Mouse (Mus musculus) heart, embryonic 16.5 days (tissue): ENCODE data around the gene Pbx2. TPM values are rescaled to one million over a fixed set of nuclear protein-coding genes. Genes with fewer than 3 reads are reported as not detected.
A peak's percentile ranks its signal among the peaks of the same experiment; 100 is the strongest.

Experiments used
- ATAC-seq: fragments of 200-750 bp; cut with Nextera tagmentation; replicated peaks from 2 replicates; pipeline ENCODE4 v1.8.0; 2017; ENCODE audit warnings: moderate number of reproducible peaks; ENCODE audit not compliant: insufficient read depth, low FRiP score; ENCODE audit errors: extremely low read depth
- H3K27ac ChIP-seq: fragments of 300-500 bp; sonication (generic); 2 replicates; pipeline ENCODE4 v1.5.1; 2014; ENCODE audit warnings: mild to moderate bottlenecking, low read length, control low read depth, moderate library complexity
- H3K27me3 ChIP-seq: fragments of 300-500 bp; sonication (generic); 2 replicates; pipeline ENCODE4 v1.6.1; 2014; ENCODE audit warnings: low read length, mixed read lengths; ENCODE audit not compliant: control insufficient read depth, insufficient read depth
- H3K36me3 ChIP-seq: fragments of 300-500 bp; sonication (generic); 2 replicates; pipeline ENCODE4 v1.6.1; 2014; ENCODE audit not compliant: control insufficient read depth, insufficient read depth
- H3K4me1 ChIP-seq: fragments of 300-500 bp; sonication (generic); 2 replicates; pipeline ENCODE4 v1.6.1; 2014; ENCODE audit warnings: low read length, mixed read lengths; ENCODE audit not compliant: control insufficient read depth, insufficient read depth
- H3K4me2 ChIP-seq: fragments of 300-500 bp; sonication (generic); 2 replicates; pipeline ENCODE4 v1.6.1; 2014; ENCODE audit warnings: low read depth, mild to moderate bottlenecking, control low read depth, low read length
- H3K4me3 ChIP-seq: fragments of 300-500 bp; sonication (generic); 2 replicates; pipeline ENCODE4 v1.5.1; 2014; ENCODE audit warnings: mild to moderate bottlenecking, control low read depth, low read length
- H3K9ac ChIP-seq: fragments of 300-500 bp; sonication (generic); 2 replicates; pipeline ENCODE4 v1.6.1; 2014; ENCODE audit warnings: low read length, control low read depth
- H3K9me3 ChIP-seq: fragments of 300-500 bp; sonication (generic); replicated peaks from 2 replicates; pipeline ENCODE4 v1.6.1; 2016; ENCODE audit warnings: low read length; ENCODE audit not compliant: control insufficient read depth
- WGBS: fragments of 180-500 bp; shearing (Covaris S2); extraction: QIAGEN DNeasy Blood & Tissue Kit; methylation state at CpG from one replicate; pipeline ENCODE4 v1.1.7; 2014; 5-methylcytosine and 5-hydroxymethylcytosine counted together
- polyA plus RNA-seq: library from polyadenylated mRNA; unstranded; fragments of >200 nt; fragmentation: Nextera tagmentation; extraction: Ambion mirVana; gene quantifications from 2 replicates; pipeline ENCODE4 v1.2.1, GENCODE M21; 2015

Gene Pbx2
- polyA plus RNA-seq, 1 experiment from 2014 or later, result 4.8 TPM

DNA sequence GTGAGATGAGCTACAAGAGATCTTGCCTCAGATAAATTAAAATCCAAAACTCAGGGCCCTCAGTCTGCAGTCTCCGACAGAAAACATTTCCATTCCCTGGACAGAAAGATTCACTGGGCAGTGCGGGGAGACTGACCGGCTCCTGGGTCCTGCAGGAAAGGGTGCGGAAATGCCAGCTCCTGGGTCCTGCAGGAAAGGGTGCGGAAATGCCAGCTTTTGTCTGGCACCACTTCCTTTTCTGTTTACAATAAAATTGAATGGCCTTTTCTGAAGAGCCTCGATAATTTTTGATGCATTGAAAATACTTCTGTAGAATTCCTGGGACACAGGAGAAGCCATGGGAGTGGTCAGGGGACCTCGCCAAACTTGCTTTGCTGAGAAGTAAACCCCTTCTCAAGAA, 31.9 kb upstream of the Pbx2 start:
- no peak for ATAC-seq
- Histone ChIP-seq H3K27me3 (no peaks in the 10 kb centered on the region), H3K36me3 (no peaks in the 10 kb centered on the region), H3K9me3 (0 out of 2 replicates have a peak, but pooled peaks cover 2% of the 10 kb centered on the region), H3K4me2 (no peak overlapping the region), H3K4me1 (peaks cover 3% of the 10 kb centered on the region), H3K4me3 (no peak overlapping the region), H3K9ac (no peak overlapping the region), H3K27ac (no peak overlapping the region)
- 81% methylated on average over 7 of the region's 7 CpGs for WGBS

DNA sequence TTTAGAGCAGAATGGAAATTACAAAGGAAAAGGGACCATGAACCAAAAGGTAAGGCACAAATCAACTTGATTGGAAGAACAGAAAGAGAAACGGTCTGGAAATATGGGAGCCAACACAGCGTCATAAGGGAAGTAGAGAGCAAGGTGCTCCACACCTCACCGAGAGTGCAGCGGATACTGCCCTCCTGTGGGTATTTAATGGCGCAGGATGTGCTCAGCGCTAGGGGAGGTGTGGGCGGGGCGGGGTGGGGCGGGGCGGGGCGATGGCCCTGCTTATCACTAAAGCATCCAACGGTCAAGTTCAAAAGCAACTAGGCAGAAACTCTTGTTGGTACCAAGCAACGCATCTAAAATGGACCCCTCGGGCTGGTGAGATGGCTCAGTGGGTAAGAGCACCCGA, 31.2 kb upstream of the Pbx2 start:
- 24% methylated on average over 15 of the region's 15 CpGs for WGBS
- Histone ChIP-seq H3K4me3 (no peak overlapping the region), H3K27me3 (no peaks in the 10 kb centered on the region), H3K4me2 (no peak overlapping the region), H3K36me3 (no peaks in the 10 kb centered on the region), H3K9me3 (0 out of 2 replicates have a peak, but pooled peaks cover 2% of the 10 kb centered on the region), H3K4me1 (peaks cover 8% of the 10 kb centered on the region), H3K9ac (no peak overlapping the region), H3K27ac (no peak overlapping the region)
- ATAC-seq, result no peak

DNA sequence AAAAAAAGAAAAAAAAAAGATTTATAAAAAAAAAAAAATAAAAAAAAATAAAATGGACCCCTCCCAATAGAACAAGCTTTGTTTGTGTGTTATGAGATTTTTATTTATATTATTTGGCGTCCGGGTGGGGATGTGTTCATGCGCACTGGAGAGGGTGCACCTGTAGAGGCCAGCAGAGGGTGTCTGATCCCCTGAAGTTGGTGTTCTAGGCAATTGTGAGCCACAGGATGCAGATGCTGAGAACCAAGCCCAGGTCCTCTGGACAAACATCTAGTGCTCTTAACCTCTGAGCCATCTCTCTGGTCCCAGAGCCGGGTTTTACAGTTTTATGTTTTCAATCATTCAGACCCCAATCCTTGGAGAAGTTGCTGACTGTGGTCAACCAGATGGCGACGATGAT, 30.6 kb upstream of the Pbx2 start:
- H3K4me3 ChIP-seq, result no peak overlapping the region
- 0 out of 2 replicates have a peak, but pooled peaks cover 2% of the 10 kb centered on the region for H3K9me3 ChIP-seq
- no peak overlapping the region; the same call in 1 of the 2 replicates for H3K27ac ChIP-seq
- H3K4me2 ChIP-seq, result no peak overlapping the region
- peaks cover 8% of the 10 kb centered on the region for H3K4me1 ChIP-seq
- H3K36me3 ChIP-seq, result no peaks in the 10 kb centered on the region
- no peaks in the 10 kb centered on the region; the same call in 1 of the 2 replicates for H3K27me3 ChIP-seq
- no peak overlapping the region for H3K9ac ChIP-seq
- WGBS, result 88% methylated on average over 6 of the region's 6 CpGs
- ATAC-seq, result no peak

DNA sequence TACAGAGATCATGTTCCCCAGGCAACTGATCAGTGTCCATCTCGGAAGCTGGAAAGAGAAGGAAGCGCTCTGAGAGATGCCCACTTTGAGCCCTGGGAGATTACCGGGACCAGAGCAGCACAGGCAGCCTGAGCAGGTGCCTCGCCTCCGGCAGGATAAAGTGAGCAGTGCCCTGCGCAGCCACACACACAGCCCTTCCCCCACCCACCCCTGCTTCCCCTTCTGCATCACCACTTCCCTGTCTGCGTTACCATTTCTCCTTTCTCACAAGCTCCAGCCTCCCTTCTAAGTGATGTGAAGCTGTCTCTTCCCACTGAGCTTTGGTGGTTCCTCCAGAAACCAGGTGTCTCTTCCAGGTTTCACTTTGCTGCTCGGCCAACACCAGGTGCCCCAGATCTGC, 29.9 kb upstream of the Pbx2 start:
- H3K4me2 ChIP-seq, result peak overlapping the region; percentile 21
- peak overlapping the region; percentile 15; the same call in 1 of the 2 replicates for H3K4me3 ChIP-seq
- H3K36me3 ChIP-seq, result 0 out of 2 replicates have a peak, but pooled peaks cover 2% of the 10 kb centered on the region
- H3K27ac ChIP-seq, result peak overlapping the region; percentile 68
- no peak overlapping the region for H3K9ac ChIP-seq
- ATAC-seq, result no peak
- 0 out of 2 replicates have a peak, but pooled peaks cover 2% of the 10 kb centered on the region for H3K9me3 ChIP-seq
- H3K4me1 ChIP-seq, result peaks cover 8% of the 10 kb centered on the region
- no peaks in the 10 kb centered on the region; the same call in 1 of the 2 replicates for H3K27me3 ChIP-seq
- 40% methylated on average over 8 of the region's 8 CpGs for WGBS

DNA sequence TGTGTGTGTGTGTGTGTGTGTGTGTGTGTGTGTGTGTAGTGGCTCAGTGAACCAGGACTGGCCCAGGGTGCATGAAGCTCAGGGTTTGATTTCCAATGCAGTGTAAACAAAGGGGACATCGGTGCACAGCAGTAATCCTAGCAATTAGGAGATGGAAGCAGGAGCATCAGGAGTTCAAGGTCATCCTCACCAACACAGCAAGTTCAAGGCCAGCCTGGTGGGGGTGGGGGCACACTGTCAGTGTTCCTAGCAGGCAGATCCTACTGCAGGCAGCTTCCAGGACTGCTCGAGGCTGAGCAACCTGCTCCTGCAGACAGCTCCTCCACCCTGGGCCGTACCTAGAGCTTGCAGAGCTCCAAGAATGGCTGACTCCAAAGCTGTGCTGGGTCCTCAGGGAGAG, 28.5 kb upstream of the Pbx2 start:
- no peak overlapping the region for H3K4me2 ChIP-seq
- no peak overlapping the region for H3K27ac ChIP-seq
- no peak overlapping the region for H3K4me3 ChIP-seq
- WGBS, result 66% methylated on average over 3 of the region's 3 CpGs
- 0 out of 2 replicates have a peak, but pooled peaks cover 2% of the 10 kb centered on the region for H3K9me3 ChIP-seq
- ATAC-seq, result no peak
- no peak overlapping the region for H3K9ac ChIP-seq
- no peaks in the 10 kb centered on the region; the same call in 1 of the 2 replicates for H3K27me3 ChIP-seq
- 0 out of 2 replicates have a peak, but pooled peaks cover 2% of the 10 kb centered on the region for H3K36me3 ChIP-seq
- peaks cover 8% of the 10 kb centered on the region for H3K4me1 ChIP-seq

DNA sequence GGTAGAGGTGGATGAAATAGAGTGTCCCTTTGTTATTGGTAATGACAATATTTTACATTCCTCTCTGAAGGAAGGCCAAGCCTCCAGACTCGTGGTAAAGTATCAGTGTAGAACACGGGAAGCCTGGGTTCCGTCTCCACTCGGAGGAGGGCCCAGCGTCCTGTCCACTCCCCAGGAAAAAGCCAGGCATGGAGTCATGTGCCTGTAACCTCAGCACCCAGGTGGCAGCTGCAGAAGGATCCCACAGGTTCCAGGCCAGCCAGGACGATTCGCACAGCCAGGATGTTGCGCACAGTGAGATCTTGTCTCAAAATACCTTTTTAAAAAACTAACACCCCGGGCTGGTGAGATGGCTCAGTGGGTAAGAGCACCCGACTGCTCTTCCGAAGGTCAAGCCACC, 27.7 kb upstream of the Pbx2 start:
- peaks cover 8% of the 10 kb centered on the region for H3K4me1 ChIP-seq
- 0 out of 2 replicates have a peak, but pooled peaks cover 2% of the 10 kb centered on the region for H3K36me3 ChIP-seq
- no peak for ATAC-seq
- 0 out of 2 replicates have a peak, but pooled peaks cover 2% of the 10 kb centered on the region for H3K9me3 ChIP-seq
- H3K9ac ChIP-seq, result no peak overlapping the region
- H3K27ac ChIP-seq, result peak overlapping the region; percentile 41; the same call in 1 of the 2 replicates
- H3K27me3 ChIP-seq, result no peaks in the 10 kb centered on the region; the same call in 1 of the 2 replicates
- 57% methylated on average over 11 of the region's 11 CpGs for WGBS
- H3K4me2 ChIP-seq, result no peak overlapping the region
- H3K4me3 ChIP-seq, result no peak overlapping the region

DNA sequence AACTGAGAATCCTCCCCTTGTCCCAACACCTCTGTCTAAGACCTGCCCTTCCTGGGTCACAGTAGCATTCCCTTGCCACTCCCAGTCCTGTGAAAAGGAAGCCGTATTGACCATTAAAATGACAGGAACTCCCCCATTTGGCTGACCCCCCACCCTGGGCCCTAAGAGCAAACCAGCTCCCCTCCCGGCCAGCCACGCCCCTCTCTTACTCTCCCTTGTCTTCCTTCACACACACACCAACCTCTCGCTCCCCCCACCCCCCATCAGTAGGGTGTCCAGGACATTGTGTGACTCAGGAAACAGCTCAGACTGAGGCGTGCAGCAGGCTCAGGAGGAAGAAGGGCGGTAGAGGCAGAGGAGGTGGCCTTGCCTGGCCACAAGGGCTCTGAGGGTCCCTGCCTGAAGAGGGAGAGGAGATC, 27.1 kb upstream of the Pbx2 start, which contains the start of gene Notch4:
Notch4 (plus strand) TSS at position 266 of the 419 bp plus-strand sequence.
- peak within 1 kb of the TSS; percentile 63 for H3K9ac ChIP-seq
- 0 out of 2 replicates have a peak, but pooled peaks cover 2% of the 10 kb centered on the region for H3K36me3 ChIP-seq
- H3K27ac ChIP-seq, result peak within 1 kb of the TSS; percentile 89
- H3K27me3 ChIP-seq, result no peaks in the 10 kb centered on the region; the same call in 1 of the 2 replicates
- WGBS, result 11% methylated on average over 6 of the region's 6 CpGs
- H3K4me1 ChIP-seq, result peaks cover 8% of the 10 kb centered on the region
- peak within 1 kb of the TSS; percentile 53 for H3K4me2 ChIP-seq
- peak; percentile 77 for ATAC-seq
- 0 out of 2 replicates have a peak, but pooled peaks cover 2% of the 10 kb centered on the region for H3K9me3 ChIP-seq
- peak within 1 kb of the TSS; percentile 36 for H3K4me3 ChIP-seq

DNA sequence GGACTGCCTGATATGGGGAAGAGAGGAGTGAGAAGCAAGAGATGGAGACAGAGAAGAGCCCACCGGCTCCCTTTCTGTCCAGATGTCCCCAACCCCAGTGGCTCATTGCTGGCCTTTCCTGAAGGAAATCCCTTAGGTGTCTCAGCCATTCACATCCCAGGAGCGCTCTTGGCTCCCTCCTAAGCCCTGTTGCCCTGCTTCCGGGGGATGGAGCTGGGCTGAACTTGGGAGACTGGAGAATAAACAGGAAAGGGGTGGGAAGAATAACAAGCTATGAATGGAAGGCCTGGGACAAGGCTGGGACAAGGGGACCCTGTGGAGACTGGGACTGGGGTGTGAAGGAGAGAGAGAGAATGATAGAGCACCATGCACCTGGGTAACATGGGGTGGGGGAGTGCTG, 26.3 kb upstream of the Pbx2 start:
- 0 out of 2 replicates have a peak, but pooled peaks cover 2% of the 10 kb centered on the region for H3K9me3 ChIP-seq
- peak; percentile 54; the same call in 1 of the 2 replicates for ATAC-seq
- H3K4me3 ChIP-seq, result peak overlapping the region; percentile 36
- WGBS, result 25% methylated on average over 3 of the region's 3 CpGs
- H3K36me3 ChIP-seq, result 0 out of 2 replicates have a peak, but pooled peaks cover 2% of the 10 kb centered on the region
- H3K27me3 ChIP-seq, result no peaks in the 10 kb centered on the region; the same call in 1 of the 2 replicates
- peak overlapping the region; percentile 89 for H3K27ac ChIP-seq
- H3K4me2 ChIP-seq, result peak overlapping the region; percentile 53
- H3K9ac ChIP-seq, result peak overlapping the region; percentile 63
- H3K4me1 ChIP-seq, result peaks cover 8% of the 10 kb centered on the region

DNA sequence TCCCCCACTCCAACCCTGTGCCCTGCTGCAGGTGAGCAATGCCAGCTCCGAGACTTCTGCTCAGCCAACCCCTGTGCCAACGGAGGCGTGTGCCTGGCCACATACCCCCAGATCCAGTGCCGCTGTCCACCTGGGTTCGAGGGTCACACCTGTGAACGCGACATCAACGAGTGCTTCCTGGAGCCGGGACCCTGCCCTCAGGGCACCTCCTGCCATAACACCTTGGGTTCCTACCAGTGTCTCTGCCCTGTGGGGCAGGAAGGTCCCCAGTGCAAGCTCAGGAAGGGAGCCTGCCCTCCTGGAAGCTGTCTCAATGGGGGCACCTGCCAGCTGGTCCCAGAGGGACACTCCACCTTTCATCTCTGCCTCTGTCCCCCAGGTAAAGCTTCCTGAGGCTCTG, 23.8 kb upstream of the Pbx2 start:
- Histone ChIP-seq H3K27me3 (no peaks in the 10 kb centered on the region; the same call in 1 of the 2 replicates), H3K27ac (no peak overlapping the region), H3K9me3 (no peaks in the 10 kb centered on the region), H3K4me2 (no peak overlapping the region), H3K4me3 (no peak overlapping the region), H3K36me3 (0 out of 2 replicates have a peak, but pooled peaks cover 2% of the 10 kb centered on the region), H3K4me1 (peaks cover 8% of the 10 kb centered on the region), H3K9ac (no peak overlapping the region)
- no peak for ATAC-seq
- WGBS, result 64% methylated on average over 9 of the region's 9 CpGs
